Mouse (Mus musculus) liver, embryonic 13.5 days (tissue): ENCODE results near the gene Ankub1. TPM values are rescaled to one million over a fixed set of nuclear protein-coding genes. Genes with fewer than 3 reads are reported as not detected.

Source experiments
- ATAC-seq: fragments of 200-750 bp; cut with Nextera tagmentation; 2 replicates; pipeline ENCODE4 v1.8.0; 2017; ENCODE audit warnings: low read depth, mild to moderate bottlenecking, moderate number of reproducible peaks, moderate library complexity
- DNase-seq: peaks from one replicate; pipeline ENCODE4 v3.0.0; 2022
- H3K27ac ChIP-seq: fragments of 300-500 bp; sonication (generic); 2 replicates; pipeline ENCODE4 v1.5.1; 2015; ENCODE audit warnings: moderate library complexity, mild to moderate bottlenecking, inconsistent platforms
- H3K27me3 ChIP-seq: fragments of 300-500 bp; sonication (generic); 2 replicates; pipeline ENCODE4 v1.6.1; 2015; ENCODE audit warnings: mild to moderate bottlenecking, inconsistent platforms
- H3K36me3 ChIP-seq: fragments of 300-500 bp; sonication (generic); 2 replicates; pipeline ENCODE4 v1.6.1; 2015; ENCODE audit warnings: mild to moderate bottlenecking, inconsistent platforms
- H3K4me1 ChIP-seq: fragments of 300-500 bp; sonication (generic); replicated peaks from 2 replicates; pipeline ENCODE4 v1.6.1; 2015; ENCODE audit warnings: inconsistent platforms
- H3K4me2 ChIP-seq: fragments of 300-500 bp; sonication (generic); 2 replicates; pipeline ENCODE4 v1.6.1; 2015; ENCODE audit warnings: inconsistent platforms, mild to moderate bottlenecking, moderate library complexity
- H3K4me3 ChIP-seq: fragments of 300-500 bp; sonication (generic); replicated peaks from 2 replicates; pipeline ENCODE4 v1.5.1; 2015; ENCODE audit warnings: mild to moderate bottlenecking, inconsistent platforms
- H3K9ac ChIP-seq: fragments of 300-500 bp; sonication (generic); 2 replicates; pipeline ENCODE4 v1.6.1; 2015; ENCODE audit warnings: mild to moderate bottlenecking, inconsistent platforms
- H3K9me3 ChIP-seq: fragments of 300-500 bp; sonication (generic); replicated peaks from 2 replicates; pipeline ENCODE4 v1.6.1; 2016; ENCODE audit warnings: inconsistent platforms
- WGBS: fragments of 180-500 bp; shearing (Covaris S2); methylation state at CpG from one replicate; pipeline ENCODE4 v1.1.7; 2015; ENCODE audit not compliant: insufficient replicate concordance; 5-methylcytosine and 5-hydroxymethylcytosine counted together
- polyA plus RNA-seq: library from polyadenylated mRNA; unstranded; fragments of >200 nt; fragmentation: Nextera tagmentation; extraction: Ambion mirVana; gene quantifications from 2 replicates; pipeline ENCODE4 v1.2.1, GENCODE M21; 2015

The Ankub1 gene
- polyA plus RNA-seq, 1 experiment from 2014 or later = not detected

DNA sequence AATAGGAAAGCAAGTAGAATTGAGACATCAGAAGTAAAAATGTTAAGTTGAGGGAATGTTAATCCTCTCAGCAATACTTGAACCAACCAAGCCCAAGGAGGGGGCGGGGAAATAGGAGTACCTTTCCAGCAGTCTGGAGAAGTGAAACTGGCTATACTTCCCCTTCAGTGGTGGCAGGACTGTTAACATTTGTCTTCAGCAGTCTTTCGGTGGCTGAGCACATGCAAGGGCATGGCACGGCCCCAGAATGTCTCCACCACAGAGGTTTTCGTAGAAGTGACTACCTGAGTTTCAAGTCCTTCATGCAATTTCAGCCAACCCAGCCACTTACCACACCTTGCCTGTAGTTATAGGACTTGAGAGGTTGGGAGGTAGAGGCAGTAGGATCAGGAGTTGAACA is 19.0 kb downstream of the Ankub1 start:
- Histone ChIP-seq H3K9ac (no peak overlapping the region), H3K27me3 (no peaks in the 10 kb centered on the region), H3K9me3 (no peaks in the 10 kb centered on the region), H3K27ac (no peak overlapping the region), H3K4me1 (no peaks in the 10 kb centered on the region), H3K4me3 (no peak overlapping the region), H3K36me3 (no peaks in the 10 kb centered on the region), H3K4me2 (no peak overlapping the region)
- ATAC-seq (no peak), DNase-seq (no peak)
- WGBS = 41% methylated on average over 4 of the region's 4 CpGs

DNA sequence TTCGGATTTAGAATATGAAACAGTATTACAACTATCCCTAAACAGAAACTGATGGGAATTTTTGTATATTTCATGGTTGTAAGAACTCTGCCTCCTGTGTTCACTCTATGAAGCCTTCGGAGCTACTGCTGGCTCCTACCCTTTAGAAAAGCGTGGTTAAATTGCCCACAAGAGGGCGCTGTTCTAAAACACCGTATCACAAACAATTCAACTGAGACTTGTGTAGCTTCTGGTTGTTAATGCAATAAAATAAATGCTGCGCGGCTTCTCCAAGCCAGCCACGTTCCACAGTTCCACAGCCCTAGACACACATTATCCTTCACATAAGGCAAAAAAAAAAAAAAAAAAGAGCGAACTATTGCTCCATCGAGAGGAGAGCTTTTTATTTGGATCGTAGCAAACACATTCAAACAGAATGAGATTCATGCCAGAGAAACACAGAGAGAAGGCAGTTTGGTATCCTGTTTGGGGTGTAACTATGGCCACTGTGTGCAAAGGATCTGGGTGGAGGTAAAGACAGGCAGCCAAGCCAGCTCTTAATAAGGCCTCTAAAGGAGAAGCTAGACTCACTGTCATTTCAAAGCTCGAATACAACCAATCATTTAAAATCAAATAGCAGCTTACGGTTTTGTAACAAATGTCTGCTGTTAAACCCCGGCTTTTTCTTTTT is 25.4 kb downstream of the Ankub1 start:
- Histone ChIP-seq H3K9ac (no peak overlapping the region), H3K36me3 (no peaks in the 10 kb centered on the region), H3K4me1 (no peaks in the 10 kb centered on the region), H3K9me3 (no peaks in the 10 kb centered on the region), H3K27ac (no peak overlapping the region), H3K4me3 (no peak overlapping the region), H3K27me3 (no peaks in the 10 kb centered on the region), H3K4me2 (no peak overlapping the region; the same call in 1 of the 2 replicates)
- ATAC-seq = no peak
- peak; percentile 13 for DNase-seq
- WGBS = 28% methylated on average over 14 of the region's 14 CpGs

DNA sequence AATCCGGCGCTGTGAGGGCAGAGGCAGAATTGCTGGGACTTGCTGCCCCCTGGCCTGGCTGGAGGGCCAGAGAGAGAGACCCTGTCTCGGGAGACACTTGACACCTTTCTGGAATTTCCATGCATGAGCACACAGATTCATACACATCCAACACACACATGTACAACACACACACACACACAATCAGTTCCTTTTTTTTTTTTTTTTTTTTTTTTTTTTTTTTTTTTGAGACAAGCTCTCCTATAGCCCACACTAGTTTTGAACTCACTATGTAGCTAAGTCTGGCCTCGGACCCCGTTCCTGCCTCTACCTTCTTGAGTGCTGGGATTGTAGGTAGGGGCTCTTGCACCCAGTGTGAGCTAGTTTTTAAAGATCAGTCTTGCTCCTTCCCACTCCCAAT is 26.7 kb downstream of the Ankub1 start:
- Histone ChIP-seq H3K27ac (no peak overlapping the region), H3K4me2 (no peak overlapping the region), H3K4me3 (no peak overlapping the region), H3K36me3 (no peaks in the 10 kb centered on the region), H3K4me1 (no peaks in the 10 kb centered on the region), H3K27me3 (no peaks in the 10 kb centered on the region), H3K9ac (no peak overlapping the region), H3K9me3 (no peaks in the 10 kb centered on the region)
- DNase-seq (no peak), ATAC-seq (no peak)
- WGBS = 80% methylated on average over 5 of the region's 5 CpGs

DNA sequence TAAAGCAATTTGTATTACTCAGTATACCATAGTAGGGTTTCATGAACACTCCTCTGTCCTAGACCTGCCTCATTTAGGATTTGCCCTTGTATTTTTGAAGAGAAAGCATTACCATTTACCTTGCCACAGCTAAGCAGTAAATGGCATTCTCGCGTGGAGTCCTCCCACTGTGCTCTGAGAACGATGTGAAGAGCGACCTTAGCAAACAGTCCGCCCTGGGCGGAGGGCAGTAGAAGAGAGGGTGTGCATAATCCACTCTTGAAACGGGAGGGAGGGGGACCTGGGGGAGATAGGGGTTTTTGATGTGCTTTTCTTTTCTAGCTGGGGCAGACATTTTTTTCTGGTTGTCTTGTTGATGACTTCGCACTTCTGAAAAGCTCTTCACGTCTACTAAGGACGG is 27.9 kb downstream of the Ankub1 start:
- no peaks in the 10 kb centered on the region for H3K4me1 ChIP-seq
- WGBS = 70% methylated on average over 10 of the region's 10 CpGs
- H3K9me3 ChIP-seq = no peaks in the 10 kb centered on the region
- no peaks in the 10 kb centered on the region for H3K27me3 ChIP-seq
- no peak overlapping the region for H3K9ac ChIP-seq
- DNase-seq (no peak), ATAC-seq (no peak)
- H3K27ac ChIP-seq = no peak overlapping the region
- H3K36me3 ChIP-seq = no peaks in the 10 kb centered on the region
- H3K4me3 ChIP-seq = no peak overlapping the region
- H3K4me2 ChIP-seq = no peak overlapping the region

DNA sequence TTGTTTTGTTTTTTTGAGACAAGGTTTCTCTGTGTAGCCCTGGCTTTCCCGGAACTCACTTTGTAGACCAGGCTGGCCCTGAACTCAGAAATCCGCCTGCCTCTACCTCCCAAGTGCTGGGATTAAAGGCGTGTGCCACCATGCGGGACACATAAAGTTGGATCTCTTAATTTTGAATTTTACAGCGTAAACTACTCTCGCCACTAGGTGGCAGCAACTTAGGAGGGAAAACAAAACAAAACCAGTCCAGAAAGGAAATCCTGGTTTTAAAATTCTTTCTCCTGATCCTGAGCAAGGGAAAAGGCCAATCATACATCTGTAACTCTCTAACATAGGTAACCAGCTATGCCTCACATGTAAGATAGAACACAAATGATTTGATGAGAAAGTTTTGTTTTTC is 28.9 kb downstream of the Ankub1 start:
- Histone ChIP-seq H3K4me1 (no peaks in the 10 kb centered on the region), H3K9me3 (no peaks in the 10 kb centered on the region), H3K27me3 (no peaks in the 10 kb centered on the region), H3K4me2 (no peak overlapping the region), H3K9ac (no peak overlapping the region), H3K36me3 (no peaks in the 10 kb centered on the region), H3K4me3 (no peak overlapping the region), H3K27ac (no peak overlapping the region)
- no peak for ATAC-seq
- whole genome bisulfite sequencing = 19% methylated on average over 6 of the region's 6 CpGs
- DNase-seq = peak; percentile 13

DNA sequence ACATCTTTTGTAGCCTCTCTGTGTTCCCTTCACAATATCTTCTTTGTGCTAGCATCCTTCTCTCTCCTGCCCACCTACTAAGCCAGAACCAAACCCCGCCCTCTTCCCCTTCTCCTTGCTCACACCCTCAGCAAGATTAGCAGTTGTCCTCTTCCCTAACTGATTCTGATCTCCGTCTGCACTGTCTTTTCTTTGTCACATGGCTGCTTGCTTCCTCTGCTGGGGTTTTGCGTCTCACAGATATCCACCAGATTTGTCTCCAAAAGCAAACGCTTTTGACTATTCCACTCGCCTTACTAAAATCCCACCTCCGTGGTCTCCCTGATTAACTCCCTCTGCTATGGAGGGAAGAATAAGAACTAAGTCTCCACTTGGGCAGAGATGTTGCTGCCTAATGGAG is 34.0 kb downstream of the Ankub1 start:
- H3K4me1 ChIP-seq = no peaks in the 10 kb centered on the region
- no peaks in the 10 kb centered on the region for H3K9me3 ChIP-seq
- ATAC-seq (no peak), DNase-seq (no peak)
- no peak overlapping the region for H3K4me3 ChIP-seq
- H3K27me3 ChIP-seq = no peaks in the 10 kb centered on the region
- H3K36me3 ChIP-seq = no peaks in the 10 kb centered on the region
- WGBS = 24% methylated on average over 6 of the region's 6 CpGs
- no peak overlapping the region for H3K9ac ChIP-seq
- no peak overlapping the region for H3K4me2 ChIP-seq
- H3K27ac ChIP-seq = no peak overlapping the region

DNA sequence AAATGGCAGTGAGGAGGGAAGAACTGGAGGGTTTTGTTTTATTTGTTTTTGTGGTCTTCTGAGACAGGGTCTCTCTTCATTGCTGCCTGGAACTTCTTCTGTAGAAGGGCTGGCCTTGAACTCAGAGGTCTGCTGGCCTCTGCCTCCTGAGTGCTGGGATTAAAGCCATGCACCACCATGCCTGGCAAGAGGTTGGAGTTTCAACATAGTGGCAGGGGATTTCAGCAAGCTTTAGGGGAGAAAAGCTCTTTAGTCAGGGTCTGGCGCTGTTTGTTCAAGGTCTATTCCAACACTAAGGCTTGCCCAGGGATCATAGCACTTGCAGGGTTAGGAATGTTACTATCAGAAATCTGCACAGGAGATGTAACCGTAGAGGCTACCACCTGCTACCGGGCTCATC is 39.0 kb downstream of the Ankub1 start:
- no peak overlapping the region for H3K27ac ChIP-seq
- H3K4me3 ChIP-seq = no peak overlapping the region
- H3K4me2 ChIP-seq = no peak overlapping the region
- H3K9me3 ChIP-seq = no peaks in the 10 kb centered on the region
- peaks cover 7% of the 10 kb centered on the region; the same call in 1 of the 2 replicates for H3K36me3 ChIP-seq
- H3K27me3 ChIP-seq = no peaks in the 10 kb centered on the region
- no peak overlapping the region for H3K9ac ChIP-seq
- 66% methylated on average over 3 of the region's 3 CpGs for WGBS
- peaks cover 6% of the 10 kb centered on the region; the same call in 1 of the 2 replicates for H3K4me1 ChIP-seq
- DNase-seq (no peak), ATAC-seq (no peak)

DNA sequence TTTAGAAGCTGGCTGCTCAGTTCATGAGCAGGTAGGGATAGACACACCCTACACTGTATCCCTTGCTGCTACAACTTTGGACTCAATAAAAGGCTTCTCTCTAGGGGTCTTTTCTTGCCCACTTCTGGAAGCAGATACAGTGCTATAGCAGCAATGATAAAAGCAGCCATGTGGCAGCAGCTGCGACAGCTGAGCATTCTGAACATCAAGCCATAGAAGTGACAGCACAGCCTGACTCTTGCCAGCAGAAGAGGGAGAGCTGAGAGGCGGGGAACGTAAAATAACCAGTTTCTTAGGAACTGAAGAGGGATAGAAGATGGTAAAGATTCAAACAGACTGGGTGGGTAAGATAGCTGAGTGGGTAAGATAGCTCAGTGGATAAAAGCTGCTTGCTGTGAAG is 40.1 kb downstream of the Ankub1 start:
- no peak overlapping the region for H3K4me3 ChIP-seq
- ATAC-seq (no peak), DNase-seq (no peak)
- WGBS = 77% methylated on average over 3 of the region's 3 CpGs
- H3K27ac ChIP-seq = no peak overlapping the region
- no peak overlapping the region for H3K4me2 ChIP-seq
- H3K36me3 ChIP-seq = peaks cover 7% of the 10 kb centered on the region; the same call in 1 of the 2 replicates
- no peaks in the 10 kb centered on the region for H3K27me3 ChIP-seq
- H3K9ac ChIP-seq = no peak overlapping the region
- peaks cover 6% of the 10 kb centered on the region; the same call in 1 of the 2 replicates for H3K4me1 ChIP-seq
- H3K9me3 ChIP-seq = no peaks in the 10 kb centered on the region

DNA sequence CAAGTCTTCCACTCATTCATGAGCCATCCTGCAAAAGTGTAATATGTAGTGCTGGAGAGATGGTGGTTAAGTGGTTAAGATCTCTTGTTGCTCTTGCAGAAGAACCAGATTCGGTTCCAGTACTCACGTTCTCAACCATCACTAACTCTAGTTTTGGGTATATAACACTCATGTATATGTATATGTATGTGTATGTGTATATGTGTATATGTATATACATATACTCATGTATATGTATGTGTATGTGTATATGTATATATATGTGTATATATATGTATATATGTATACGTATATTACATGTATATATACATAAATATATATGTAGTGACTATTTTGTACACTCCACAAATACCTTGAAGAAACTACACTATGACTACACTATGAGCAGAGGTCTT is 40.7 kb downstream of the Ankub1 start:
- Histone ChIP-seq H3K4me1 (peaks cover 6% of the 10 kb centered on the region; the same call in 1 of the 2 replicates), H3K9me3 (no peaks in the 10 kb centered on the region), H3K9ac (peak overlapping the region; percentile 86; the same call in 1 of the 2 replicates), H3K4me3 (peak overlapping the region; percentile 85), H3K27me3 (no peaks in the 10 kb centered on the region), H3K4me2 (peak overlapping the region; percentile 68), H3K27ac (no peak overlapping the region; the same call in 1 of the 2 replicates), H3K36me3 (peaks cover 7% of the 10 kb centered on the region; the same call in 1 of the 2 replicates)
- peak; percentile 20 for ATAC-seq
- no peak for DNase-seq
- WGBS = 59% methylated on average over 3 of the region's 3 CpGs

DNA sequence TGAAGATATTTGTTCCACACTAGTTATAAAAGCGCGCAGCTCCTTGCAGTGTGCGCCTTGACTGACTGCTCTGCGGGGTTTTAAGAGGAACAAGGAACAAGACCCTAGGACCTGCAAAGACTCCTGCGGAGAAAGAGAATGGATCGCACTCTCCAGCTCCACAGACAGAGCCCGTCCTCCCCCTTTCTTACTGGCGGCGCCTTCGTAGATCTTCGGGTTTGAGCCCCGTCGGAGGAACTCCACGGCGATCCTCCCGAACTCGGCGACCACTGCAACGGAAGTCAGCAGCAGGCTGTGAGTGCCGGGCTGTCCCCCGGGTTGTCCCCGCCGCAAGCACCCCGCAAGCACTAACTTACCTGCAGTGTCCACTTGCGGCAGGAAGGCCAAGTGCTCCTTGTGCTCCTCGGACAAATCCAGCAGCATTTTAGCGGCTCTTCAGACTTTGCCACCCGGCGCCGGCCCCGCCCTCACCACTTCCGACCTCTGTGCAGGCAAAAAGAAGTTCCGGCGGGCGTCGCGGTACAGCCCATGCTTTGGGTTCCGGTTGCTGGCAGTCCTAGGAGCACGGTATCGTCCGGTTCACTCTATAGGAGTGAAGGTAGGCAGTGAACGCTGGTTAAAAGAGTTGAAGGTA is 41.3 kb downstream of the Ankub1 start, which contains the start of gene Commd2:
Commd2 (minus strand) TSS at position 485 of the 634 bp plus-strand sequence.
- peak; percentile 97 for ATAC-seq
- no peaks in the 10 kb centered on the region for H3K9me3 ChIP-seq
- WGBS = under 1% methylated on average over 42 of the region's 42 CpGs
- peak within 1 kb of the TSS; percentile 86 for H3K9ac ChIP-seq
- H3K4me1 ChIP-seq = peaks cover 6% of the 10 kb centered on the region; the same call in 1 of the 2 replicates
- peak within 1 kb of the TSS; percentile 68 for H3K4me2 ChIP-seq
- H3K27ac ChIP-seq = peak within 1 kb of the TSS; percentile 58
- H3K27me3 ChIP-seq = no peaks in the 10 kb centered on the region
- peak within 1 kb of the TSS; percentile 85 for H3K4me3 ChIP-seq
- peaks cover 11% of the 10 kb centered on the region for H3K36me3 ChIP-seq
- peak; percentile 78 for DNase-seq

DNA sequence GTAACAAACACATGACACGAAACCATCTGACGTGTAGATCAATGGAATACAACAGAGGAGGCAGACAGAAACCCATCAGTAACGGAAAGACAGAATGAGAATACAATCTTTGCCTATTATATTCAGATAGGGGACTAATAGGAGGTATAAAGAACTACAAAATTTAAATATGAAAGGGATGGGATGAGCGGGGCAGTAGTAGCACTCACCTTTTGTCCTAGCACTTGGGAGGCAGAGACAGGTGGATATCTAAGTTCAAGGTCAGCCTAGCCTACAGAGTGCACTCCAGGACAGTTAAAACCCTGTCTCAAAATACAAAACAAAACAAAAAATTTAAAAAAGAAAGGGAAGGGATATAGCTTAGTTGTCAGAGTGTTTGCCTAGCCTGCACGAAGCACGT is 49.4 kb downstream of the Ankub1 start:
- 81% methylated on average over 6 of the region's 6 CpGs for WGBS
- Histone ChIP-seq H3K9me3 (no peaks in the 10 kb centered on the region), H3K36me3 (peaks cover 15% of the 10 kb centered on the region), H3K4me2 (no peak overlapping the region), H3K9ac (no peak overlapping the region), H3K4me3 (no peak overlapping the region), H3K27me3 (no peaks in the 10 kb centered on the region), H3K27ac (no peak overlapping the region), H3K4me1 (no peaks in the 10 kb centered on the region)
- DNase-seq (no peak), ATAC-seq (no peak)

DNA sequence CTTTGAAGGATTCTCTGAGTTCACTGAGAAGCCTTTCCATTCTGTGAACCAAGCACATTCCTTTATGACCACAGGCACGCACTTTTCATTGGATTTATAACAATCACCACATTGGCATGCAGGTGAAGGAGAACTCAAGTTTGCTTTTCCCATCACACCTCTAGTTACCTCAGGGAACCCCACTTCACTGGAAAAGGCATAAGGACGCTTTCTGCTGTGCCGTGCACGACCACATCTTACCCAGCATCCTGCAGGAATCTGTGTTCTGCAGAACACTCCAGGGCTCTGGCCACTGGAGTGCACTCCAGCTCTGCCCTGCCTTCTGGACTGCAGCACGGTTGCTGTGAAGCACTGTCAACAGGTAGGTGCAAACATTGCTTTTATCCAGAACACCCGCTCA is 55.0 kb downstream of the Ankub1 start:
- Histone ChIP-seq H3K27ac (no peak overlapping the region), H3K4me2 (no peak overlapping the region), H3K27me3 (no peaks in the 10 kb centered on the region), H3K9ac (no peak overlapping the region), H3K4me3 (no peak overlapping the region), H3K9me3 (no peaks in the 10 kb centered on the region), H3K36me3 (no peaks in the 10 kb centered on the region), H3K4me1 (no peaks in the 10 kb centered on the region)
- DNase-seq = no peak
- 67% methylated on average over 6 of the region's 6 CpGs for WGBS
- no peak for ATAC-seq
